Comparison of ENCODE assay signal across 8 mouse cellular contexts in genomic region chr9:77750133-77751060, GRCm38 (mm10). TPM values are rescaled to one million over a fixed set of nuclear protein-coding genes. Genes with fewer than 3 reads are reported as not detected.
DNase-seq lines count a peak whose midpoint lies in the region; ATAC-seq and TF ChIP-seq lines count a peak whose summit lies in the region.

No protein-coding gene starts in this region.

- peak overlapping the region; percentile 84 for H3K4me2 ChIP-seq in heart, embryonic 12.5 days
- H3K4me2 ChIP-seq in kidney, postnatal 0 days (ENCODE audit: low read length), result peak overlapping the region; percentile 86
- H3K4me2 ChIP-seq in liver, embryonic 11.5 days, result peak overlapping the region; percentile 83
- peak overlapping the region; percentile 98 for H3K4me2 ChIP-seq in myocyte (ENCODE audit: low read depth)

- under 1% methylated on average over 78 of the region's 79 CpGs for WGBS in heart, embryonic 12.5 days
- WGBS in kidney, postnatal 0 days, result under 1% methylated on average over 79 of the region's 79 CpGs
- under 1% methylated on average over 77 of the region's 79 CpGs for WGBS in liver, embryonic 11.5 days

- TF ChIP-seq CTCF in kidney, postnatal 0 days (IDR thresholded peaks at IDR 0.05; ENCODE audit: low read depth), result no peak

- peak; percentile 94 for DNase-seq in CD4-positive, CD25-positive, alpha-beta regulatory T cell, adult 2 months (ENCODE audit: low read depth, low spot score)
- peak; percentile 70 for DNase-seq in brain, embryonic 18.5 days (ENCODE audit: low read depth, low spot score)
- DNase-seq in kidney, postnatal 0 days (ENCODE audit: low spot score), result peak; percentile 94
- peak; percentile 88 for DNase-seq in liver, embryonic 11.5 days (ENCODE audit: low spot score)
- DNase-seq in spleen, postnatal 4 days (ENCODE audit: low spot score in 2 of 2), result peak; percentile 94 to 97

- H3K9me3 ChIP-seq in erythroblast, embryonic 14.5 days (ENCODE audit: control insufficient read depth, low read length), result no peaks in the 10 kb centered on the region
- H3K9me3 ChIP-seq in heart, embryonic 12.5 days (replicated peaks), result no peaks in the 10 kb centered on the region
- H3K9me3 ChIP-seq in kidney, postnatal 0 days (replicated peaks; ENCODE audit: low read length), result no peaks in the 10 kb centered on the region
- H3K9me3 ChIP-seq in liver, embryonic 11.5 days (ENCODE audit: control insufficient read depth, low read length), result no peaks in the 10 kb centered on the region

- H3K79me2 ChIP-seq in myocyte (ENCODE audit: control insufficient read depth, insufficient read depth), result peaks cover 4% of the 10 kb centered on the region

- H3K4me1 ChIP-seq in erythroblast, embryonic 14.5 days (ENCODE audit: control insufficient read depth), result peaks cover 47% of the 10 kb centered on the region
- H3K4me1 ChIP-seq in heart, embryonic 12.5 days (replicated peaks), result peaks cover 6% of the 10 kb centered on the region
- 0 out of 2 replicates have a peak, but pooled peaks cover 2% of the 10 kb centered on the region for H3K4me1 ChIP-seq in kidney, postnatal 0 days (replicated peaks; ENCODE audit: insufficient read depth, low read length)
- peaks cover 2% of the 10 kb centered on the region; the same call in 1 of the 2 replicates for H3K4me1 ChIP-seq in liver, embryonic 11.5 days (replicated peaks; ENCODE audit: control insufficient read depth, insufficient read depth, low read length)

- H3K27ac ChIP-seq in heart, embryonic 12.5 days (ENCODE audit: poor library complexity, severe bottlenecking), result peak overlapping the region; percentile 89
- peak overlapping the region; percentile 96 for H3K27ac ChIP-seq in kidney, postnatal 0 days
- H3K27ac ChIP-seq in liver, embryonic 11.5 days (ENCODE audit: low read depth, low read length), result peak overlapping the region; percentile 82

- peak overlapping the region; percentile 84 for H3ac ChIP-seq in myocyte (ENCODE audit: control insufficient read depth, insufficient read length)

- peak overlapping the region; percentile 84 for H3K4me3 ChIP-seq in erythroblast, embryonic 14.5 days (replicated peaks)
- H3K4me3 ChIP-seq in heart, embryonic 12.5 days, result peak overlapping the region; percentile 63
- peak overlapping the region; percentile 57 for H3K4me3 ChIP-seq in kidney, postnatal 0 days (replicated peaks; ENCODE audit: low read depth, low read length)
- H3K4me3 ChIP-seq in liver, embryonic 11.5 days (ENCODE audit: low read depth, low read length), result peak overlapping the region; percentile 53
- H3K4me3 ChIP-seq in myocyte, result peak overlapping the region; percentile 59

- peak; percentile 94 for TF ChIP-seq POLR2A in myocyte (IDR thresholded peaks at IDR 0.05; ENCODE audit: insufficient read length, low read depth)

- H3K27me3 ChIP-seq in erythroblast, embryonic 14.5 days (ENCODE audit: control insufficient read depth), result peaks cover 23% of the 10 kb centered on the region
- H3K27me3 ChIP-seq in heart, embryonic 12.5 days (replicated peaks), result no peaks in the 10 kb centered on the region
- no peaks in the 10 kb centered on the region for H3K27me3 ChIP-seq in kidney, postnatal 0 days (ENCODE audit: insufficient read depth, low read length)
- H3K27me3 ChIP-seq in liver, embryonic 11.5 days (replicated peaks; ENCODE audit: control insufficient read depth, insufficient read depth, low read length), result no peaks in the 10 kb centered on the region
- H3K27me3 ChIP-seq in myocyte (ENCODE audit: control insufficient read depth, insufficient read depth, insufficient read length), result no peaks in the 10 kb centered on the region

- H3K9ac ChIP-seq in heart, embryonic 12.5 days, result peak overlapping the region; percentile 76
- peak overlapping the region; percentile 73 for H3K9ac ChIP-seq in kidney, postnatal 0 days (ENCODE audit: low read depth, low read length)
- peak overlapping the region; percentile 71 for H3K9ac ChIP-seq in liver, embryonic 11.5 days (ENCODE audit: low read depth, low read length)

- peak; percentile 89 for ATAC-seq in heart, embryonic 12.5 days (ENCODE audit: insufficient number of reproducible peaks, low FRiP score)
- ATAC-seq in kidney, postnatal 0 days (replicated peaks; ENCODE audit: low FRiP score, low read depth), result peak; percentile 84
- ATAC-seq in liver, embryonic 11.5 days (replicated peaks; ENCODE audit: low FRiP score), result peak; percentile 84

- no peaks in the 10 kb centered on the region for H3K36me3 ChIP-seq in erythroblast, embryonic 14.5 days (ENCODE audit: control insufficient read depth)
- no peaks in the 10 kb centered on the region for H3K36me3 ChIP-seq in heart, embryonic 12.5 days
- H3K36me3 ChIP-seq in kidney, postnatal 0 days (ENCODE audit: insufficient read depth, low read length), result no peaks in the 10 kb centered on the region
- H3K36me3 ChIP-seq in liver, embryonic 11.5 days (ENCODE audit: control insufficient read depth, insufficient read depth, low read length), result no peaks in the 10 kb centered on the region
- no peaks in the 10 kb centered on the region for H3K36me3 ChIP-seq in myocyte (ENCODE audit: control insufficient read depth, insufficient read depth)

TF ChIP-seq in myocyte, 11 proteins besides CTCF, POLR2A, EP300 and RAD21:
- TF ChIP-seq TCF12 (IDR thresholded peaks at IDR 0.05; ENCODE audit: insufficient read depth, poor library complexity, severe bottlenecking), result no peak
- TF ChIP-seq USF1 (IDR thresholded peaks at IDR 0.05; ENCODE audit: low read depth), result peak; percentile 72
- peak in 1 of 3 experiments; percentile 28 for TF ChIP-seq MYOG (IDR thresholded peaks at IDR 0.05; ENCODE audit: control insufficient read depth in 1 of 3, insufficient read depth in 1 of 3, insufficient read length in 2 of 3, low read depth in 2 of 3)
- no peak for TF ChIP-seq MAX (IDR thresholded peaks at IDR 0.05; ENCODE audit: low read depth)
- peak; percentile 87 for TF ChIP-seq POLR2AphosphoS2 (IDR thresholded peaks at IDR 0.05; ENCODE audit: insufficient read length, low read depth)
- TF ChIP-seq MYOD1 (IDR thresholded peaks at IDR 0.05; ENCODE audit: control insufficient read depth in 1 of 3, insufficient read length in 2 of 3, low read depth in 2 of 3), result peak in 1 of 3 experiments; percentile 60
- no peak for TF ChIP-seq CEBPB (IDR thresholded peaks at IDR 0.05; ENCODE audit: insufficient read depth, poor library complexity, severe bottlenecking)
- no peak for TF ChIP-seq TCF3 (IDR thresholded peaks at IDR 0.05; ENCODE audit: insufficient read length, low read depth)
- no peak for TF ChIP-seq REST (IDR thresholded peaks at IDR 0.05; ENCODE audit: insufficient read depth, insufficient read length)
- no peak for TF ChIP-seq SRF (IDR thresholded peaks at IDR 0.05; ENCODE audit: control insufficient read depth, insufficient read length, low read depth)
- TF ChIP-seq E2F4 (IDR thresholded peaks at IDR 0.05; ENCODE audit: insufficient read depth), result no peak

RNA-seq across cellular contexts. Expression of gene Gclc, which starts 3.9 kb away (rescaled TPM):
- polyA plus RNA-seq in erythroblast, embryonic 14.5 days (2012), result 3.6 and 4.2 TPM in 2 replicates
- 13.0 and 13.7 TPM in 2 replicates for polyA plus RNA-seq in heart, embryonic 12.5 days (2016; fragmentation: Nextera tagmentation; extraction: Ambion mirVana)
- 41.7 and 44.6 TPM in 2 replicates for polyA plus RNA-seq in kidney, postnatal 0 days (2015; fragmentation: Nextera tagmentation; extraction: Ambion mirVana)
- 29.7 and 32.8 TPM in 2 replicates for polyA plus RNA-seq in liver, embryonic 11.5 days (2014; fragmentation: Nextera tagmentation; extraction: Ambion mirVana)
- polyA plus RNA-seq in myocyte (2012; fragmentation: generic; extraction: Trizol), result 9.0 TPM

Comparison
In these comparisons a context has a peak if more than half of its experiments do, and no peak if none do; other contexts are left out.
1. Peak in every context shown above with its lines: DNase-seq, ATAC-seq, H3K4me3 ChIP-seq and H3K27ac ChIP-seq.